Mouse (Mus musculus) urinary bladder, adult 2 months (tissue): ENCODE measurements around the gene Amfr. TPM values are rescaled to one million over a fixed set of nuclear protein-coding genes. Genes with fewer than 3 reads are reported as not detected.
A peak's percentile ranks its signal among the peaks of the same experiment; 100 is the strongest.

Source experiments
- DNase-seq: peaks from one replicate; pipeline ENCODE4 v3.0.0; 2022; ENCODE audit warnings: low spot score
- polyA plus RNA-seq: library from polyadenylated mRNA; depleted of rRNA; stranded (reverse); fragments of >200 nt; gene quantifications from 2 replicates; pipeline ENCODE4 v1.2.3, GENCODE M21; 2012; rRNA removed

Amfr gene
- polyA plus RNA-seq, 1 experiment, result 83.0 TPM

- DNase-seq, result peak; percentile 69
These were observed 79.8 kb downstream of the Amfr start for GRCm38 (mm10) chr8:93932873-93933272.

GRCm38 (mm10) chr8:93931336-93931735 is 81.3 kb downstream of the Amfr start:
- DNase-seq, result no peak

GRCm38 (mm10) chr8:93929233-93929632 is 83.4 kb downstream of the Amfr start:
- DNase-seq, result no peak

- DNase-seq, result no peak
These were observed 87.1 kb downstream of the Amfr start for GRCm38 (mm10) chr8:93925513-93925912.

- no peak for DNase-seq
These were observed 88.7 kb downstream of the Amfr start for GRCm38 (mm10) chr8:93923897-93924334.

Other genes starting within 250 kb of the Amfr start
- 45.3 and 80.5 TPM in 2 replicates for gene Gnao1, start 202.9 kb downstream of the Amfr start, polyA plus RNA-seq
- 28.9 and 30.5 TPM in 2 replicates for gene Nudt21, start 24.2 kb upstream of the Amfr start, polyA plus RNA-seq
- 15.7 and 15.9 TPM in 2 replicates for gene Ogfod1, start 24.4 kb upstream of the Amfr start, polyA plus RNA-seq
- 28.8 and 31.8 TPM in 2 replicates for gene Bbs2, start 86.1 kb upstream of the Amfr start, polyA plus RNA-seq
- gene Mt4, start 124.4 kb upstream of the Amfr start, polyA plus RNA-seq, result not detected in 2 replicates
- gene Mt3, start 139.8 kb upstream of the Amfr start, polyA plus RNA-seq, result 1.6 and 3.5 TPM in 2 replicates
- gene Mt2, start 159.8 kb upstream of the Amfr start, polyA plus RNA-seq, result 100.0 and 101 TPM in 2 replicates
- gene Mt1, start 166.2 kb upstream of the Amfr start, polyA plus RNA-seq, result 256 and 257 TPM in 2 replicates
- gene Nup93, start 201.7 kb upstream of the Amfr start, polyA plus RNA-seq, result 32.1 and 36.8 TPM in 2 replicates